Mouse (Mus musculus): ENCODE results near the gene Nfatc3. TPM values are rescaled to one million over a fixed set of nuclear protein-coding genes. Genes with fewer than 3 reads are reported as not detected.

The Nfatc3 gene
- polyA plus RNA-seq (2015; fragmentation: Illumina TruSeq; extraction: RNeasy Lipid Tissue Mini Kit (QIAGEN cat#74804); ENCODE audit: low read depth, low replicate concordance), result 6.3 TPM

GRCm38 (mm10) chr8:106058731-106059612 lies at the start of gene Nfatc3:
TSS of gene Nfatc3 (plus strand) at chr8:106058840.

GRCm38 (mm10) chr8:106011643-106011986 lies 47.0 kb upstream of the Nfatc3 start, which contains the start of gene Ddx28:
TSS of gene Ddx28 (minus strand) at chr8:106011882.

GRCm38 (mm10) chr8:106136156-106137130 lies 77.8 kb downstream of the Nfatc3 start, which contains the start of gene Esrp2:
TSS of gene Esrp2 (minus strand) at chr8:106136974.

GRCm38 (mm10) chr8:106149801-106150652 lies 91.4 kb downstream of the Nfatc3 start, which contains the start of gene Pla2g15:
TSS of gene Pla2g15 (plus strand) at chr8:106150399.

GRCm38 (mm10) chr8:106168356-106169016 lies 109.8 kb downstream of the Nfatc3 start, which contains the start of gene Slc7a6:
TSS of gene Slc7a6 (plus strand) at chr8:106168857.

Other genes starting within 250 kb of the Nfatc3 start
- 17.1 TPM for gene Ranbp10, start 231.5 kb upstream of the Nfatc3 start, polyA plus RNA-seq (2015; fragmentation: Illumina TruSeq; extraction: RNeasy Lipid Tissue Mini Kit (QIAGEN cat#74804); ENCODE audit: low read depth, low replicate concordance)
- gene Tsnaxip1, start 231.1 kb upstream of the Nfatc3 start, polyA plus RNA-seq (2015; fragmentation: Illumina TruSeq; extraction: RNeasy Lipid Tissue Mini Kit (QIAGEN cat#74804); ENCODE audit: low read depth, low replicate concordance), result 0.71 TPM
- 13.9 TPM for gene Cenpt, start 205.6 kb upstream of the Nfatc3 start, polyA plus RNA-seq (2015; fragmentation: Illumina TruSeq; extraction: RNeasy Lipid Tissue Mini Kit (QIAGEN cat#74804); ENCODE audit: low read depth, low replicate concordance)
- gene Thap11, start 203.7 kb upstream of the Nfatc3 start, polyA plus RNA-seq (2015; fragmentation: Illumina TruSeq; extraction: RNeasy Lipid Tissue Mini Kit (QIAGEN cat#74804); ENCODE audit: low read depth, low replicate concordance), result 37.5 TPM
- 102 TPM for gene Nutf2, start 198.3 kb upstream of the Nfatc3 start, polyA plus RNA-seq (2015; fragmentation: Illumina TruSeq; extraction: RNeasy Lipid Tissue Mini Kit (QIAGEN cat#74804); ENCODE audit: low read depth, low replicate concordance)
- gene Edc4, start 178.0 kb upstream of the Nfatc3 start, polyA plus RNA-seq (2015; fragmentation: Illumina TruSeq; extraction: RNeasy Lipid Tissue Mini Kit (QIAGEN cat#74804); ENCODE audit: low read depth, low replicate concordance), result 36.3 TPM
- 2.5 TPM for gene Nrn1l, start 165.3 kb upstream of the Nfatc3 start, polyA plus RNA-seq (2015; fragmentation: Illumina TruSeq; extraction: RNeasy Lipid Tissue Mini Kit (QIAGEN cat#74804); ENCODE audit: low read depth, low replicate concordance)
- gene Pskh1, start 158.4 kb upstream of the Nfatc3 start, polyA plus RNA-seq (2015; fragmentation: Illumina TruSeq; extraction: RNeasy Lipid Tissue Mini Kit (QIAGEN cat#74804); ENCODE audit: low read depth, low replicate concordance), result 5.9 TPM
- gene Ctrl, start 125.0 kb upstream of the Nfatc3 start, polyA plus RNA-seq (2015; fragmentation: Illumina TruSeq; extraction: RNeasy Lipid Tissue Mini Kit (QIAGEN cat#74804); ENCODE audit: low read depth, low replicate concordance), result 2.1 TPM
- 111 TPM for gene Psmb10, start 120.4 kb upstream of the Nfatc3 start, polyA plus RNA-seq (2015; fragmentation: Illumina TruSeq; extraction: RNeasy Lipid Tissue Mini Kit (QIAGEN cat#74804); ENCODE audit: low read depth, low replicate concordance)
- 38.2 TPM for gene Lcat, start 115.5 kb upstream of the Nfatc3 start, polyA plus RNA-seq (2015; fragmentation: Illumina TruSeq; extraction: RNeasy Lipid Tissue Mini Kit (QIAGEN cat#74804); ENCODE audit: low read depth, low replicate concordance)
- gene Slc12a4, start 92.7 kb upstream of the Nfatc3 start, polyA plus RNA-seq (2015; fragmentation: Illumina TruSeq; extraction: RNeasy Lipid Tissue Mini Kit (QIAGEN cat#74804); ENCODE audit: low read depth, low replicate concordance), result 14.4 TPM
- gene Dpep3, start 79.4 kb upstream of the Nfatc3 start, polyA plus RNA-seq (2015; fragmentation: Illumina TruSeq; extraction: RNeasy Lipid Tissue Mini Kit (QIAGEN cat#74804); ENCODE audit: low read depth, low replicate concordance), result not detected
- 21.1 TPM for gene Dus2, start 67.5 kb upstream of the Nfatc3 start, polyA plus RNA-seq (2015; fragmentation: Illumina TruSeq; extraction: RNeasy Lipid Tissue Mini Kit (QIAGEN cat#74804); ENCODE audit: low read depth, low replicate concordance)
- gene Dpep2nb, start 52.9 kb upstream of the Nfatc3 start, polyA plus RNA-seq (2015; fragmentation: Illumina TruSeq; extraction: RNeasy Lipid Tissue Mini Kit (QIAGEN cat#74804); ENCODE audit: low read depth, low replicate concordance), result not detected
- gene Ddx28, start 47.0 kb upstream of the Nfatc3 start, polyA plus RNA-seq (2015; fragmentation: Illumina TruSeq; extraction: RNeasy Lipid Tissue Mini Kit (QIAGEN cat#74804); ENCODE audit: low read depth, low replicate concordance), result 11.2 TPM
- gene Esrp2, start 78.1 kb downstream of the Nfatc3 start, polyA plus RNA-seq (2015; fragmentation: Illumina TruSeq; extraction: RNeasy Lipid Tissue Mini Kit (QIAGEN cat#74804); ENCODE audit: low read depth, low replicate concordance), result 0.79 TPM
- 22.0 TPM for gene Pla2g15, start 91.6 kb downstream of the Nfatc3 start, polyA plus RNA-seq (2015; fragmentation: Illumina TruSeq; extraction: RNeasy Lipid Tissue Mini Kit (QIAGEN cat#74804); ENCODE audit: low read depth, low replicate concordance)
- gene Slc7a6, start 110.0 kb downstream of the Nfatc3 start, polyA plus RNA-seq (2015; fragmentation: Illumina TruSeq; extraction: RNeasy Lipid Tissue Mini Kit (QIAGEN cat#74804); ENCODE audit: low read depth, low replicate concordance), result 20.8 TPM
- gene Slc7a6os, start 152.1 kb downstream of the Nfatc3 start, polyA plus RNA-seq (2015; fragmentation: Illumina TruSeq; extraction: RNeasy Lipid Tissue Mini Kit (QIAGEN cat#74804); ENCODE audit: low read depth, low replicate concordance), result 42.2 TPM
- gene Prmt7, start 152.1 kb downstream of the Nfatc3 start, polyA plus RNA-seq (2015; fragmentation: Illumina TruSeq; extraction: RNeasy Lipid Tissue Mini Kit (QIAGEN cat#74804); ENCODE audit: low read depth, low replicate concordance), result 36.2 TPM